Mouse (Mus musculus) testis, adult 2 months (tissue): ENCODE measurements around the gene Ccdc102a.

Experiments used
- CTCF ChIP-seq: fragments of 200-500 bp; IDR thresholded peaks from 2 replicates; pipeline ENCODE4 v1.5.1; 2012; ENCODE audit warnings: low read depth, mild to moderate bottlenecking, inconsistent platforms, low read length, moderate library complexity; ENCODE audit not compliant: control insufficient read depth, insufficient read depth, insufficient replicate concordance
- POLR2A ChIP-seq: fragments of 200-500 bp; IDR thresholded peaks from 2 replicates; pipeline ENCODE4 v1.6.1; 2012; ENCODE audit warnings: low read depth, mild to moderate bottlenecking, inconsistent platforms, low read length, moderate library complexity; ENCODE audit not compliant: control insufficient read depth

GRCm38 (mm10) chr8:94919256-94919655 lies 1.4 kb upstream of the Ccdc102a start:
- TF ChIP-seq POLR2A (no peak), CTCF (no peak)
